Mouse (Mus musculus): ENCODE results near the gene Cdh4.

The Cdh4 gene

GRCm38 (mm10) chr2:179442191-179442540 lies at the start of gene Cdh4:
Gene Cdh4, plus strand, starts transcription at chr2:179442431.
- DNase-seq (ENCODE audit: low spot score): no peak

- DNase-seq (ENCODE audit: low spot score): no peak
Observed at GRCm38 (mm10) chr2:179395442-179395841, 46.8 kb upstream of the Cdh4 start.

GRCm38 (mm10) chr2:179399645-179400249 lies 42.5 kb upstream of the Cdh4 start:
- no peak for DNase-seq (ENCODE audit: low spot score)

GRCm38 (mm10) chr2:179410866-179411561 lies 31.2 kb upstream of the Cdh4 start:
- no peak for DNase-seq (ENCODE audit: low spot score)

GRCm38 (mm10) chr2:179412966-179413365 lies 29.3 kb upstream of the Cdh4 start:
- DNase-seq (ENCODE audit: low spot score): no peak

- DNase-seq (ENCODE audit: low spot score): no peak
Observed at GRCm38 (mm10) chr2:179414253-179414652, 28.0 kb upstream of the Cdh4 start.

GRCm38 (mm10) chr2:179414704-179415103 lies 27.5 kb upstream of the Cdh4 start:
- no peak for DNase-seq (ENCODE audit: low spot score)

GRCm38 (mm10) chr2:179415892-179416403 lies 26.3 kb upstream of the Cdh4 start:
- DNase-seq (ENCODE audit: low spot score): no peak

- no peak for DNase-seq (ENCODE audit: low spot score)
Observed at GRCm38 (mm10) chr2:179416587-179417227, 25.5 kb upstream of the Cdh4 start.

- DNase-seq (ENCODE audit: low spot score): no peak
Observed at GRCm38 (mm10) chr2:179425602-179426001, 16.6 kb upstream of the Cdh4 start.

GRCm38 (mm10) chr2:179428889-179429288 lies 13.3 kb upstream of the Cdh4 start:
- DNase-seq (ENCODE audit: low spot score): no peak

GRCm38 (mm10) chr2:179440161-179440560 lies 2.1 kb upstream of the Cdh4 start:
- no peak for DNase-seq (ENCODE audit: low spot score)

- no peak for DNase-seq (ENCODE audit: low spot score)
Observed at GRCm38 (mm10) chr2:179441086-179441485, 1.1 kb upstream of the Cdh4 start.

GRCm38 (mm10) chr2:179441717-179442116 lies 514 bp upstream of the Cdh4 start:
- no peak for DNase-seq (ENCODE audit: low spot score)

- DNase-seq (ENCODE audit: low spot score): peak; percentile 31
Observed at GRCm38 (mm10) chr2:179442541-179443225, 452 bp downstream of the Cdh4 start.

- DNase-seq (ENCODE audit: low spot score): peak; percentile 2
Observed at GRCm38 (mm10) chr2:179443226-179443815, 1.1 kb downstream of the Cdh4 start.

- no peak for DNase-seq (ENCODE audit: low spot score)
Observed at GRCm38 (mm10) chr2:179443959-179444358, 1.7 kb downstream of the Cdh4 start.

GRCm38 (mm10) chr2:179448256-179448655 lies 6.0 kb downstream of the Cdh4 start:
- DNase-seq (ENCODE audit: low spot score): no peak

- no peak for DNase-seq (ENCODE audit: low spot score)
Observed at GRCm38 (mm10) chr2:179449018-179449417, 6.8 kb downstream of the Cdh4 start.

GRCm38 (mm10) chr2:179459196-179459595 lies 17.0 kb downstream of the Cdh4 start:
- DNase-seq (ENCODE audit: low spot score): no peak

- DNase-seq (ENCODE audit: low spot score): no peak
Observed at GRCm38 (mm10) chr2:179459606-179460005, 17.4 kb downstream of the Cdh4 start.

- DNase-seq (ENCODE audit: low spot score): no peak
Observed at GRCm38 (mm10) chr2:179463514-179463913, 21.3 kb downstream of the Cdh4 start.

All from ovary, postnatal 10 days (tissue).